Mouse (Mus musculus) liver, postnatal 0 days (tissue): Measurements from ENCODE around the gene Ccdc103.

Experiments used
- CTCF ChIP-seq: sonication (generic); IDR thresholded peaks from 2 replicates; pipeline ENCODE4 v1.5.1; 2016; ENCODE audit warnings: antibody characterized with exemption, low read depth
- EP300 ChIP-seq: IDR thresholded peaks from 2 replicates; pipeline ENCODE4 v1.6.1; 2016; ENCODE audit warnings: antibody characterized with exemption, low read depth, mild to moderate bottlenecking

GRCm38 (mm10) chr11:102924557-102925350 lies 43.8 kb downstream of the Ccdc103 start, which contains the start of gene Kif18b:
- TF ChIP-seq EP300 = no peak
- no peak for TF ChIP-seq CTCF
